Mouse (Mus musculus) embryonic facial prominence, embryonic 15.5 days (tissue): ENCODE data around the gene Paqr5. TPM values are rescaled to one million over a fixed set of nuclear protein-coding genes. Genes with fewer than 3 reads are reported as not detected.

Source experiments
- ATAC-seq: fragments of 200-750 bp; cut with Nextera tagmentation; 2 replicates; pipeline ENCODE4 v1.8.0; 2017; ENCODE audit warnings: low read depth, moderate TSS enrichment; ENCODE audit not compliant: insufficient number of reproducible peaks, low FRiP score, low TSS enrichment
- H3K27ac ChIP-seq: fragments of 300-500 bp; sonication (generic); replicated peaks from 2 replicates; pipeline ENCODE4 v1.5.1; 2015; ENCODE audit warnings: mild to moderate bottlenecking, inconsistent platforms
- H3K27me3 ChIP-seq: fragments of 300-500 bp; sonication (generic); 2 replicates; pipeline ENCODE4 v1.6.1; 2015; ENCODE audit warnings: inconsistent platforms
- H3K36me3 ChIP-seq: fragments of 300-500 bp; sonication (generic); 2 replicates; pipeline ENCODE4 v1.6.1; 2015; ENCODE audit warnings: mild to moderate bottlenecking, inconsistent platforms
- H3K4me1 ChIP-seq: fragments of 300-500 bp; sonication (generic); 2 replicates; pipeline ENCODE4 v1.6.1; 2015; ENCODE audit warnings: inconsistent platforms
- H3K4me2 ChIP-seq: fragments of 300-500 bp; sonication (generic); replicated peaks from 2 replicates; pipeline ENCODE4 v1.6.1; 2015; ENCODE audit warnings: mild to moderate bottlenecking, inconsistent platforms
- H3K4me3 ChIP-seq: fragments of 300-500 bp; sonication (generic); replicated peaks from 2 replicates; pipeline ENCODE4 v1.5.1; 2015; ENCODE audit warnings: mild to moderate bottlenecking, inconsistent platforms
- H3K9ac ChIP-seq: fragments of 300-500 bp; sonication (generic); 2 replicates; pipeline ENCODE4 v1.6.1; 2015; ENCODE audit warnings: inconsistent platforms
- H3K9me3 ChIP-seq: fragments of 300-500 bp; sonication (generic); replicated peaks from 2 replicates; pipeline ENCODE4 v1.6.1; 2016; ENCODE audit warnings: inconsistent platforms
- WGBS: fragments of 180-500 bp; shearing (Covaris S2); methylation state at CpG from one replicate; pipeline ENCODE4 v1.1.7; 2015; 5-methylcytosine and 5-hydroxymethylcytosine counted together
- polyA plus RNA-seq: library from polyadenylated mRNA; unstranded; fragments of >200 nt; fragmentation: Nextera tagmentation; extraction: Ambion mirVana; gene quantifications from 2 replicates; pipeline ENCODE4 v1.2.1, GENCODE M21; 2015

Gene Paqr5
- 16.8 and 18.7 TPM in 2 replicates for polyA plus RNA-seq

- Histone ChIP-seq H3K27ac (no peak within 1 kb of the TSS), H3K9me3 (no peaks in the 10 kb centered on the region), H3K4me2 (peak within 1 kb of the TSS; percentile 90), H3K9ac (no peak within 1 kb of the TSS), H3K27me3 (peaks cover 26% of the 10 kb centered on the region), H3K4me3 (peak within 1 kb of the TSS; percentile 48), H3K36me3 (no peaks in the 10 kb centered on the region), H3K4me1 (peaks cover 14% of the 10 kb centered on the region)
- WGBS = under 1% methylated on average over 32 of the region's 32 CpGs
- peak; percentile 53; the same call in 1 of the 2 replicates for ATAC-seq
These were observed at the start of gene Paqr5 for GRCm38 (mm10) chr9:62026600-62026999. Paqr5 (minus strand) TSS chr9:62026856.

- H3K9ac ChIP-seq = no peak overlapping the region
- no peak overlapping the region for H3K27ac ChIP-seq
- H3K4me2 ChIP-seq = no peak overlapping the region
- 0 out of 2 replicates have a peak, but pooled peaks cover 4% of the 10 kb centered on the region for H3K36me3 ChIP-seq
- ATAC-seq = no peak
- no peaks in the 10 kb centered on the region for H3K9me3 ChIP-seq
- no peak overlapping the region for H3K4me3 ChIP-seq
- no peaks in the 10 kb centered on the region for H3K4me1 ChIP-seq
- WGBS = 88% methylated on average over 3 of the region's 3 CpGs
- H3K27me3 ChIP-seq = no peaks in the 10 kb centered on the region
These were observed 35.6 kb upstream of the Paqr5 start for GRCm38 (mm10) chr9:62062234-62062633.

GRCm38 (mm10) chr9:62060431-62060830 lies 33.8 kb upstream of the Paqr5 start:
- Histone ChIP-seq H3K4me2 (no peak overlapping the region), H3K4me1 (no peaks in the 10 kb centered on the region), H3K36me3 (0 out of 2 replicates have a peak, but pooled peaks cover 4% of the 10 kb centered on the region), H3K9me3 (no peaks in the 10 kb centered on the region), H3K27ac (no peak overlapping the region), H3K4me3 (no peak overlapping the region), H3K9ac (no peak overlapping the region), H3K27me3 (no peaks in the 10 kb centered on the region)
- 87% methylated on average over 2 of the region's 2 CpGs for WGBS
- no peak for ATAC-seq

GRCm38 (mm10) chr9:62059941-62060340 lies 33.3 kb upstream of the Paqr5 start:
- no peak overlapping the region for H3K27ac ChIP-seq
- no peak for ATAC-seq
- no peaks in the 10 kb centered on the region for H3K4me1 ChIP-seq
- 76% methylated on average over 11 of the region's 11 CpGs for WGBS
- H3K9ac ChIP-seq = no peak overlapping the region
- no peaks in the 10 kb centered on the region for H3K9me3 ChIP-seq
- H3K27me3 ChIP-seq = no peaks in the 10 kb centered on the region
- no peak overlapping the region for H3K4me2 ChIP-seq
- 0 out of 2 replicates have a peak, but pooled peaks cover 4% of the 10 kb centered on the region for H3K36me3 ChIP-seq
- H3K4me3 ChIP-seq = no peak overlapping the region

- no peak overlapping the region for H3K4me3 ChIP-seq
- whole genome bisulfite sequencing = 72% methylated on average over 7 of the region's 7 CpGs
- no peak overlapping the region for H3K9ac ChIP-seq
- no peaks in the 10 kb centered on the region for H3K27me3 ChIP-seq
- H3K4me2 ChIP-seq = no peak overlapping the region
- H3K9me3 ChIP-seq = no peaks in the 10 kb centered on the region
- ATAC-seq = no peak
- 0 out of 2 replicates have a peak, but pooled peaks cover 6% of the 10 kb centered on the region for H3K36me3 ChIP-seq
- no peak overlapping the region for H3K27ac ChIP-seq
- no peaks in the 10 kb centered on the region for H3K4me1 ChIP-seq
These were observed 31.3 kb upstream of the Paqr5 start for GRCm38 (mm10) chr9:62057881-62058506.

- Histone ChIP-seq H3K4me3 (no peak overlapping the region), H3K27ac (no peak overlapping the region), H3K27me3 (no peaks in the 10 kb centered on the region), H3K4me1 (no peaks in the 10 kb centered on the region), H3K9me3 (no peaks in the 10 kb centered on the region), H3K36me3 (0 out of 2 replicates have a peak, but pooled peaks cover 6% of the 10 kb centered on the region), H3K4me2 (no peak overlapping the region), H3K9ac (no peak overlapping the region)
- WGBS = 83% methylated on average over 2 of the region's 2 CpGs
- ATAC-seq = no peak
These were observed 29.6 kb upstream of the Paqr5 start for GRCm38 (mm10) chr9:62056206-62056605.

GRCm38 (mm10) chr9:62050801-62051200 lies 24.1 kb upstream of the Paqr5 start:
- 40% methylated on average over 4 of the region's 4 CpGs for WGBS

GRCm38 (mm10) chr9:62049166-62049565 lies 22.5 kb upstream of the Paqr5 start:
- no peak overlapping the region for H3K9ac ChIP-seq
- 57% methylated on average over 8 of the region's 8 CpGs for WGBS
- no peak for ATAC-seq
- no peak overlapping the region for H3K4me3 ChIP-seq
- H3K36me3 ChIP-seq = 0 out of 2 replicates have a peak, but pooled peaks cover under 1% of the 10 kb centered on the region
- no peak overlapping the region for H3K27ac ChIP-seq
- no peaks in the 10 kb centered on the region for H3K27me3 ChIP-seq
- H3K4me2 ChIP-seq = no peak overlapping the region
- H3K9me3 ChIP-seq = no peaks in the 10 kb centered on the region
- no peaks in the 10 kb centered on the region for H3K4me1 ChIP-seq

More at GRCm38 (mm10) chr9:62050801-62051200, 24.1 kb upstream of the Paqr5 start:
- Histone ChIP-seq H3K9me3 (no peaks in the 10 kb centered on the region), H3K27me3 (no peaks in the 10 kb centered on the region), H3K4me3 (no peak overlapping the region), H3K27ac (no peak overlapping the region), H3K9ac (no peak overlapping the region), H3K36me3 (0 out of 2 replicates have a peak, but pooled peaks cover 2% of the 10 kb centered on the region), H3K4me2 (no peak overlapping the region), H3K4me1 (no peaks in the 10 kb centered on the region)
- ATAC-seq = no peak

GRCm38 (mm10) chr9:62042167-62042566 lies 15.5 kb upstream of the Paqr5 start:
- H3K4me3 ChIP-seq = no peak overlapping the region
- ATAC-seq = no peak
- H3K9ac ChIP-seq = no peak overlapping the region
- no peaks in the 10 kb centered on the region for H3K27me3 ChIP-seq
- no peak overlapping the region for H3K4me2 ChIP-seq
- H3K36me3 ChIP-seq = no peaks in the 10 kb centered on the region
- 84% methylated on average over 3 of the region's 3 CpGs for WGBS
- H3K4me1 ChIP-seq = peaks cover 5% of the 10 kb centered on the region; the same call in 1 of the 2 replicates
- H3K9me3 ChIP-seq = no peaks in the 10 kb centered on the region
- no peak overlapping the region for H3K27ac ChIP-seq

GRCm38 (mm10) chr9:62040008-62040608 lies 13.5 kb upstream of the Paqr5 start:
- H3K4me2 ChIP-seq = peak overlapping the region; percentile 27
- peaks cover 5% of the 10 kb centered on the region; the same call in 1 of the 2 replicates for H3K4me1 ChIP-seq
- no peak overlapping the region for H3K27ac ChIP-seq
- WGBS = 6% methylated on average over 20 of the region's 20 CpGs
- no peak overlapping the region for H3K9ac ChIP-seq
- no peak overlapping the region; the same call in 1 of the 2 replicates for H3K4me3 ChIP-seq
- no peaks in the 10 kb centered on the region for H3K27me3 ChIP-seq
- peak; percentile 65; the same call in 1 of the 2 replicates for ATAC-seq
- H3K9me3 ChIP-seq = no peaks in the 10 kb centered on the region
- H3K36me3 ChIP-seq = no peaks in the 10 kb centered on the region

- no peaks in the 10 kb centered on the region for H3K9me3 ChIP-seq
- no peaks in the 10 kb centered on the region for H3K27me3 ChIP-seq
- no peak overlapping the region for H3K9ac ChIP-seq
- H3K4me3 ChIP-seq = no peak overlapping the region
- no peak for ATAC-seq
- peaks cover 5% of the 10 kb centered on the region; the same call in 1 of the 2 replicates for H3K4me1 ChIP-seq
- no peak overlapping the region for H3K27ac ChIP-seq
- no peak overlapping the region for H3K4me2 ChIP-seq
- WGBS = 76% methylated on average over 1 of the region's 1 CpGs
- H3K36me3 ChIP-seq = no peaks in the 10 kb centered on the region
These were observed 9.2 kb upstream of the Paqr5 start for GRCm38 (mm10) chr9:62035806-62036205.
